Mouse (Mus musculus): Measurements from ENCODE around the gene Fgf2. TPM values are rescaled to one million over a fixed set of nuclear protein-coding genes. Genes with fewer than 3 reads are reported as not detected.

The Fgf2 gene
- 0.03 and 0.06 TPM in 2 replicates for polyA plus RNA-seq (2012; rRNA removed)
- polyA plus RNA-seq (2014; fragmentation: Nextera tagmentation; extraction: Ambion mirVana): 0.13 and 0.14 TPM in 2 replicates

DNA sequence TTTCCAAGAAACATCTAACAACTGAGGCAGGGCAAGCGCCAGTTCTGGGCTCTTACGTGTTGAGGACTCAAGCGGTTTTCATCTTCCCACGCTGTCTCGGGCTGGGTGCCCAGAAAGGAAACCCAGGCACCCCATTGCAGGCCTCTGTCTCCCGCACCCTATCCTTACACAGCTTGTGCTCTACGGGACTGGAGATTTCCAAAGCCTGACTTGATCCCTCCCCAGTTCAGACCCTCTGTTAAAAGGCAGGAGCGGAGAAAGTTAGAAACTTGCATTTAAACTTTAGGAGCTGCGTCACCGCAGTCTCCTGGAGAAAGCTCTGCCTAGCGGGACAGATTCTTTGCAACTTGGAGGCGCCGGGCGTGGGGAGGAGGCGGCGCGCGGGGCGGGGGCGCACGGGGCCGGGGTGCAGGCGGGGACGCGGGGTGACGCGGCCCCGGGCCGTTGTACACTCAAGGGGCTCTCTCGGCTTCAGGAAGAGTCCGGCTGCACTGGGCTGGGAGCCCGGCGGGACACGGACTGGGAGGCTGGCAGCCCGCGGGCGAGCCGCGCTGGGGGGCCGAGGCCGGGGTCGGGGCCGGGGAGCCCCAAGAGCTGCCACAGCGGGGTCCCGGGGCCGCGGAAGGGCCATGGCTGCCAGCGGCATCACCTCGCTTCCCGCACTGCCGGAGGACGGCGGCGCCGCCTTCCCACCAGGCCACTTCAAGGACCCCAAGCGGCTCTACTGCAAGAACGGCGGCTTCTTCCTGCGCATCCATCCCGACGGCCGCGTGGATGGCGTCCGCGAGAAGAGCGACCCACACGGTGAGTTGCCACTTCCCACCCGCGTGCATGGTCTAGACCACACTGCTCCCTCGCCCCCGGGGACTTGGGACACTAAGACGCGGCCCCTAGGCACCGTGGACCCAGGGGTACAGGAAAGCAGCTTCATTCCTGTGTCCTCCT is at the start of gene Fgf2:
TSS of gene Fgf2 (plus strand) at position 126 of the 945 bp plus-strand sequence.
- 2% methylated on average over 75 of the region's 75 CpGs for WGBS (ENCODE audit: insufficient replicate concordance)
- Histone ChIP-seq H3K4me1 (replicated peaks; ENCODE audit: control insufficient read depth in 2 of 2, insufficient read depth in 2 of 2, low read length in 1 of 2) (peaks cover 0 to 12% of the 10 kb centered on the region in 2 experiments; a peak in 2 of 4 replicates), H3K9ac (replicated peaks) (no peak within 1 kb of the TSS), H3K27ac (no peak within 1 kb of the TSS), H3K4me2 (ENCODE audit: low read depth) (peak within 1 kb of the TSS; percentile 59), H3K27me3 (ENCODE audit: control insufficient read depth, insufficient read depth, low read length) (peaks cover 34% of the 10 kb centered on the region), H3K36me3 (replicated peaks; ENCODE audit: control insufficient read depth, insufficient read depth, low read depth) (no peaks in the 10 kb centered on the region), H3K4me3 (ENCODE audit: insufficient read depth in 1 of 2, low read depth in 2 of 2, low read length in 2 of 2) (peak within 1 kb of the TSS; percentile 24 to 46; a peak in 3 of 4 replicates), H3K9me3 (ENCODE audit: control insufficient read depth, low read length) (no peaks in the 10 kb centered on the region)
- DNase-seq (ENCODE audit: low read depth in 3 of 3, low spot score in 3 of 3): no peak
- TF ChIP-seq EP300 (IDR thresholded peaks at IDR 0.05; ENCODE audit: low read depth): no peak
- no peak for TF ChIP-seq CTCF (IDR thresholded peaks at IDR 0.05; ENCODE audit: low read depth)
- ATAC-seq (ENCODE audit: insufficient read depth): no peak

GRCm38 (mm10) chr3:37299470-37299869 is 48.7 kb upstream of the Fgf2 start:
- WGBS (ENCODE audit: insufficient replicate concordance): 56% methylated on average over 3 of the region's 3 CpGs
- no peak overlapping the region for H3K4me3 ChIP-seq (ENCODE audit: insufficient read depth in 1 of 2, low read depth in 2 of 2, low read length in 2 of 2)
- DNase-seq (ENCODE audit: low read depth in 3 of 3, low spot score in 3 of 3): no peak
- H3K4me2 ChIP-seq (ENCODE audit: low read depth): no peak overlapping the region
- no peaks in the 10 kb centered on the region for H3K36me3 ChIP-seq (replicated peaks; ENCODE audit: control insufficient read depth, insufficient read depth, low read depth)
- H3K4me1 ChIP-seq (replicated peaks; ENCODE audit: control insufficient read depth in 2 of 2, insufficient read depth in 2 of 2, low read length in 1 of 2): peaks cover 6 to 11% of the 10 kb centered on the region in 2 experiments
- H3K9me3 ChIP-seq (ENCODE audit: control insufficient read depth, low read length): no peaks in the 10 kb centered on the region
- no peak overlapping the region for H3K9ac ChIP-seq (replicated peaks)
- no peaks in the 10 kb centered on the region for H3K27me3 ChIP-seq (ENCODE audit: control insufficient read depth, insufficient read depth, low read length)
- no peak overlapping the region for H3K27ac ChIP-seq
- ATAC-seq (ENCODE audit: insufficient read depth): no peak
- TF ChIP-seq CTCF (IDR thresholded peaks at IDR 0.05; ENCODE audit: low read depth) (no peak), EP300 (IDR thresholded peaks at IDR 0.05; ENCODE audit: low read depth) (no peak)

- no peaks in the 10 kb centered on the region for H3K9me3 ChIP-seq (ENCODE audit: control insufficient read depth, low read length)
- peak; percentile 42; the same call in 1 of the 2 replicates for ATAC-seq (ENCODE audit: insufficient read depth)
- H3K4me3 ChIP-seq (ENCODE audit: insufficient read depth in 1 of 2, low read depth in 2 of 2, low read length in 2 of 2): no peak overlapping the region
- no peak overlapping the region for H3K27ac ChIP-seq
- WGBS (ENCODE audit: insufficient replicate concordance): 26% methylated on average over 12 of the region's 12 CpGs
- H3K27me3 ChIP-seq (ENCODE audit: control insufficient read depth, insufficient read depth, low read length): no peaks in the 10 kb centered on the region
- no peak overlapping the region for H3K4me2 ChIP-seq (ENCODE audit: low read depth)
- H3K36me3 ChIP-seq (replicated peaks; ENCODE audit: control insufficient read depth, insufficient read depth, low read depth): no peaks in the 10 kb centered on the region
- no peak overlapping the region for H3K9ac ChIP-seq (replicated peaks)
- TF ChIP-seq EP300 (IDR thresholded peaks at IDR 0.05; ENCODE audit: low read depth) (no peak; the same call in 1 of the 2 replicates), CTCF (IDR thresholded peaks at IDR 0.05; ENCODE audit: low read depth) (peak; percentile 95)
- DNase-seq (ENCODE audit: low read depth in 3 of 3, low spot score in 3 of 3): peak; percentile 50 to 70 (median 61)
- peaks cover 6 to 14% of the 10 kb centered on the region in 2 experiments for H3K4me1 ChIP-seq (replicated peaks; ENCODE audit: control insufficient read depth in 2 of 2, insufficient read depth in 2 of 2, low read length in 1 of 2)
Observed at GRCm38 (mm10) chr3:37302685-37303084, 45.5 kb upstream of the Fgf2 start.

DNA sequence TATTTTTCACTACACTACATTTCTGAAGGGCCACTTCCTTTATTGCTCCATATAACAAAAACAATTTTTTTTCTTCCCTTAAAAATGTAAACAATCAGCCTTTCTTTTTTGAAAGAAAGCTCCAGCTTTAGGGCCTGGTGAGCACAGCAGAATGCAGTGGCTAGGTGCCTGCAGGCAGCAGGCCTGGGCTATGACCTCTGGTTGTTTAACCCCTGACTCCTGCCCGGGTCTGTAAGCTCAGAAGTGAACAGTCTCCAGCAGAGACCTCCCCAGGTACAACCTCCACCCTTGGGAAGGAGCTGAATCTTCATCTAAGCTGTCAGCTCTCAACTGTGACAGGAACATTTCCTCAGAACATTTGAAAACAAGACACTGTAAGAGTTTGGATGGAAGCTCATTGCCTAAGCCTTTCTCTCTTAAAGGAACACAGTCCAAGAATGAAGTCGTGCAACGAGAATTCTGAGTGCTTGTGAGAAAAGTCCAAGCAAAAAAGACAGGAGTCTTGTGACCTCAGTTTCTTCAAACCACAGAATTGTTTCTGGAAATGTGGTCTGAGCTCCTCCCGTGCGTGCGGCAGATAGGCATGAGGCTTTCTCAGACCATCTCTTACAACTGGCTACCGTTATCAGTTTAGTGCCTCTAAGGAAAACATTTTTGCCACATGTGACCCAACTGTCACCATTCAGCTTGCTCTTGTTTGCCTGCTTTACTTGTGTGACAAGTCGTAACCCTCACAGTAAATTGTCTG is 44.6 kb upstream of the Fgf2 start:
- Histone ChIP-seq H3K9ac (replicated peaks) (peak overlapping the region; percentile 16), H3K4me2 (ENCODE audit: low read depth) (peak overlapping the region; percentile 3; the same call in 1 of the 2 replicates), H3K9me3 (ENCODE audit: control insufficient read depth, low read length) (no peaks in the 10 kb centered on the region), H3K4me3 (ENCODE audit: insufficient read depth in 1 of 2, low read depth in 2 of 2, low read length in 2 of 2) (no peak overlapping the region), H3K4me1 (replicated peaks; ENCODE audit: control insufficient read depth in 2 of 2, insufficient read depth in 2 of 2, low read length in 1 of 2) (peaks cover 6 to 14% of the 10 kb centered on the region in 2 experiments), H3K36me3 (replicated peaks; ENCODE audit: control insufficient read depth, insufficient read depth, low read depth) (no peaks in the 10 kb centered on the region), H3K27me3 (ENCODE audit: control insufficient read depth, insufficient read depth, low read length) (no peaks in the 10 kb centered on the region), H3K27ac (peak overlapping the region; percentile 57)
- ATAC-seq (ENCODE audit: insufficient read depth) (peak; percentile 91), DNase-seq (ENCODE audit: low read depth in 3 of 3, low spot score in 3 of 3) (peak; percentile 47 to 63 (median 51))
- 6% methylated on average over 8 of the region's 8 CpGs for WGBS (ENCODE audit: insufficient replicate concordance)
- peak; percentile 82 for TF ChIP-seq EP300 (IDR thresholded peaks at IDR 0.05; ENCODE audit: low read depth)
- TF ChIP-seq CTCF (IDR thresholded peaks at IDR 0.05; ENCODE audit: low read depth): no peak
